Mouse (Mus musculus) ES-E14 (cell line): Measurements from ENCODE around the gene Papss1. TPM values are rescaled to one million over a fixed set of nuclear protein-coding genes. Genes with fewer than 3 reads are reported as not detected.

ENCODE experiments used
- DNase-seq: peaks from one replicate; pipeline ENCODE4 v3.0.0-alpha.2; 2013; ENCODE audit warnings: low read depth, low spot score
- H3K27ac ChIP-seq: 2 replicates; pipeline ENCODE4 v1.5.1; 2012; ENCODE audit warnings: low read depth, mild to moderate bottlenecking, low read length, moderate library complexity, mixed read lengths; ENCODE audit not compliant: poor library complexity, insufficient read depth, severe bottlenecking
- H3K36me3 ChIP-seq: 2 replicates; pipeline ENCODE4 v1.6.1; 2012; ENCODE audit warnings: mild to moderate bottlenecking, low read length, moderate library complexity, mixed read lengths; ENCODE audit not compliant: control insufficient read depth, poor library complexity, insufficient read depth, severe bottlenecking
- H3K4me1 ChIP-seq, 2 experiments: fragments of 150-350 bp in 1 of 2; sonication (generic) in 1 of 2; 2 replicates each; pipeline ENCODE4 v1.6.1; 2012; ENCODE audit warnings: low read length in 2 of 2, mild to moderate bottlenecking in 1 of 2, mixed read lengths in 1 of 2; ENCODE audit not compliant: control insufficient read depth in 2 of 2, insufficient read depth in 2 of 2, poor library complexity in 1 of 2
- H3K4me3 ChIP-seq, 2 experiments: fragments of 150-350 bp in 1 of 2; sonication (generic) in 1 of 2; 2 replicates each; pipeline ENCODE4 v1.5.1; 2012; ENCODE audit warnings: low read length in 2 of 2, low read depth in 1 of 2, mild to moderate bottlenecking in 1 of 2, mixed read lengths in 1 of 2; ENCODE audit not compliant: insufficient read depth in 1 of 2, poor library complexity in 1 of 2, severe bottlenecking in 1 of 2
- H3K9ac ChIP-seq: 2 replicates; pipeline ENCODE4 v1.6.1; 2012; ENCODE audit warnings: low read depth, mild to moderate bottlenecking, low read length, mixed read lengths; ENCODE audit not compliant: poor library complexity, insufficient read depth, severe bottlenecking
- H3K9me3 ChIP-seq: fragments of 150-350 bp; sonication (generic); 2 replicates; pipeline ENCODE4 v1.6.1; 2012; ENCODE audit warnings: low read depth, mild to moderate bottlenecking, low read length; ENCODE audit not compliant: control insufficient read depth, insufficient read depth
- CHD2 ChIP-seq: IDR thresholded peaks from 2 replicates; pipeline ENCODE4 v1.6.1; 2014; ENCODE audit warnings: mild to moderate bottlenecking, low read depth, low read length, inconsistent platforms
- HCFC1 ChIP-seq: IDR thresholded peaks from 2 replicates; pipeline ENCODE4 v1.6.1; 2012; ENCODE audit warnings: low read length, inconsistent platforms, borderline replicate concordance; ENCODE audit not compliant: insufficient read depth
- MAFK ChIP-seq: IDR thresholded peaks from 2 replicates; pipeline ENCODE4 v1.6.1; 2014; ENCODE audit warnings: mild to moderate bottlenecking, low read depth, low read length, inconsistent platforms; ENCODE audit not compliant: insufficient read depth
- ZC3H11A ChIP-seq: IDR thresholded peaks from 2 replicates; pipeline ENCODE4 v1.6.1; 2012; ENCODE audit warnings: low read depth, mild to moderate bottlenecking, inconsistent platforms, low read length, borderline replicate concordance
- ZNF384 ChIP-seq: IDR thresholded peaks from 2 replicates; pipeline ENCODE4 v1.6.1; 2012; ENCODE audit warnings: low read depth, low read length, inconsistent platforms
- in situ Hi-C, 2 experiments: fragments of 600-800 bp; cut with MboI; formaldehyde crosslinking; loops; one replicate each; pipeline ENCODE4 v1.15.1; 2025; ENCODE audit warnings: low sequenced_read_pairs in 2 of 2, inconsistent platforms in 1 of 2; ENCODE audit not compliant: unreplicated experiment in 2 of 2
- total RNA-seq: library from RNA; depleted of rRNA; stranded (reverse); fragments of 300-350 nt; gene quantifications from 2 replicates; pipeline ENCODE4 v1.2.3, GENCODE M21; 2012

The Papss1 gene
- total RNA-seq, 1 experiment, result 12.8 TPM

GRCm38 (mm10) chr3:131586818-131587217, 22.2 kb downstream of the Papss1 start:
- no peak for TF ChIP-seq HCFC1
- Histone ChIP-seq H3K27ac (no peak overlapping the region), H3K4me3 (no peak overlapping the region), H3K4me1 (no peaks in the 10 kb centered on the region), H3K36me3 (peaks cover 2% of the 10 kb centered on the region; the same call in 1 of the 2 replicates), H3K9ac (no peak overlapping the region), H3K9me3 (no peaks in the 10 kb centered on the region)
- in situ Hi-C loops, result no loop called here
- DNase-seq, result no peak

- no peak overlapping the region for H3K4me3 ChIP-seq
- no peaks in the 10 kb centered on the region for H3K9me3 ChIP-seq
- H3K36me3 ChIP-seq, result peaks cover 2% of the 10 kb centered on the region; the same call in 1 of the 2 replicates
- H3K4me1 ChIP-seq, result no peaks in the 10 kb centered on the region
- TF ChIP-seq MAFK, result no peak
- no peak for TF ChIP-seq ZC3H11A
- in situ Hi-C loops, result no loop called here
- H3K27ac ChIP-seq, result no peak overlapping the region
- DNase-seq, result no peak
- H3K9ac ChIP-seq, result no peak overlapping the region
Measured at GRCm38 (mm10) chr3:131587959-131588358, 23.4 kb downstream of the Papss1 start.

- Histone ChIP-seq H3K9me3 (no peaks in the 10 kb centered on the region), H3K27ac (no peak overlapping the region), H3K4me3 (no peak overlapping the region), H3K4me1 (no peaks in the 10 kb centered on the region), H3K9ac (no peak overlapping the region), H3K36me3 (no peaks in the 10 kb centered on the region)
- no peak for DNase-seq
- TF ChIP-seq MAFK (no peak), ZNF384 (no peak), CHD2 (no peak), ZC3H11A (no peak), HCFC1 (no peak)
- in situ Hi-C loops, result no loop called here
Measured at GRCm38 (mm10) chr3:131593143-131593798, 28.7 kb downstream of the Papss1 start.

GRCm38 (mm10) chr3:131594361-131594760, 29.8 kb downstream of the Papss1 start:
- in situ Hi-C loops, result no loop called here
- Histone ChIP-seq H3K36me3 (no peaks in the 10 kb centered on the region), H3K4me1 (no peaks in the 10 kb centered on the region), H3K4me3 (no peak overlapping the region), H3K9me3 (no peaks in the 10 kb centered on the region), H3K9ac (no peak overlapping the region), H3K27ac (no peak overlapping the region)
- TF ChIP-seq ZC3H11A (no peak), HCFC1 (no peak), ZNF384 (no peak), CHD2 (no peak), MAFK (no peak)
- no peak for DNase-seq

- in situ Hi-C loops, result no loop called here
- DNase-seq, result no peak
- Histone ChIP-seq H3K9ac (no peak overlapping the region), H3K4me3 (no peak overlapping the region), H3K27ac (no peak overlapping the region), H3K9me3 (no peaks in the 10 kb centered on the region), H3K36me3 (no peaks in the 10 kb centered on the region), H3K4me1 (no peaks in the 10 kb centered on the region)
- no peak for TF ChIP-seq ZC3H11A
Measured at GRCm38 (mm10) chr3:131595546-131596245, 31.1 kb downstream of the Papss1 start.
